Mouse (Mus musculus) urinary bladder, adult 2 months (tissue): Measurements from ENCODE around the gene Ireb2. TPM values are rescaled to one million over a fixed set of nuclear protein-coding genes. Genes with fewer than 3 reads are reported as not detected.
"Not testable (repeated sequence)": the region's sequence is repeated elsewhere in the genome, so short reads cannot be mapped to it uniquely, and the experiment has no call there.

ENCODE experiments used
- DNase-seq: peaks from one replicate; pipeline ENCODE4 v3.0.0; 2022; ENCODE audit warnings: low spot score
- polyA plus RNA-seq: library from polyadenylated mRNA; depleted of rRNA; stranded (reverse); fragments of >200 nt; gene quantifications from 2 replicates; pipeline ENCODE4 v1.2.3, GENCODE M21; 2012; rRNA removed

Gene Ireb2
- 20.0 and 21.8 TPM in 2 replicates for polyA plus RNA-seq

GRCm38 (mm10) chr9:54863363-54864281, at the start of gene Ireb2:
Gene Ireb2, plus strand, starts transcription at chr9:54863789.
- peak; percentile 99 for DNase-seq

GRCm38 (mm10) chr9:54816508-54817201, 46.9 kb upstream of the Ireb2 start:
- no peak for DNase-seq

GRCm38 (mm10) chr9:54821442-54822100, 42.0 kb upstream of the Ireb2 start:
- DNase-seq: no peak

DNA sequence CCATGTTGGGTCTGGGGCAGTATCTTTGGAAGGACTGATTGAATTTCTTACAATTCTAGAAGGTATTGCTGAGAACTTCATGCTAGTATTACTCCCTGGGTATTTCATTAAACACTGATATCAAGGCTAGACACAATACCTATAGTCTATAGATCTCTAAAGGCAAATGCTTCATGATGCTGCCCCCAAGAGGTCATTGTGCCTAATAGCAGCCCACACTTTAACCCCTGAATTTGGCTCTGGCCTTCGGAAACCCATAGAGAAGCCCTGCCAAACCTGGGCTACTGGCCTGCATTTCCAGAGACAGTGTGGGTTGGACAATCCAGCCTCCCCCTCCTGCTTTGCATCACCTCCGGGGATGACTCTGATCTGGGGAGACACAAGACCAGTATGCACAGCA, 33.8 kb upstream of the Ireb2 start:
- DNase-seq: no peak

- no peak for DNase-seq
Measured at GRCm38 (mm10) chr9:54830624-54831023, 33.0 kb upstream of the Ireb2 start.

DNA sequence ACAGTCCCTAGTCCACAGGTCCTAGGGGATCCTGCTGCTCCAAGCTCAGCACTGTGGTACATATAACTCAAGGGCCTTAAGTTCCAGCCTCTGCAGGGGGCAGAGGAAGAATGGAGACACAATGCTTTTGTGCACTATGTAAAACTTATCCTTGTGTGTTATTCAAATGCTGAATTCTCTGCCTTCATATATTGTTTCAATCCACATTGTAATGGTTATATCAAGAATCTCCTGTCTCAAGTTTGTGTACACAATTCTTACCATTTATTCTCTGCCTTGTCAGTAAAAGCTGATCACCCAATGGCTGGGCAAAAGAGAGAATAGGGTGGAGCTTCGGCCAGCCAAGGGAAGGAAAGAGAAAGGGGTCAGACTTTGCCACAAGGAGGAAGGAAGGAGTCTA, 29.8 kb upstream of the Ireb2 start:
- DNase-seq: no peak

DNA sequence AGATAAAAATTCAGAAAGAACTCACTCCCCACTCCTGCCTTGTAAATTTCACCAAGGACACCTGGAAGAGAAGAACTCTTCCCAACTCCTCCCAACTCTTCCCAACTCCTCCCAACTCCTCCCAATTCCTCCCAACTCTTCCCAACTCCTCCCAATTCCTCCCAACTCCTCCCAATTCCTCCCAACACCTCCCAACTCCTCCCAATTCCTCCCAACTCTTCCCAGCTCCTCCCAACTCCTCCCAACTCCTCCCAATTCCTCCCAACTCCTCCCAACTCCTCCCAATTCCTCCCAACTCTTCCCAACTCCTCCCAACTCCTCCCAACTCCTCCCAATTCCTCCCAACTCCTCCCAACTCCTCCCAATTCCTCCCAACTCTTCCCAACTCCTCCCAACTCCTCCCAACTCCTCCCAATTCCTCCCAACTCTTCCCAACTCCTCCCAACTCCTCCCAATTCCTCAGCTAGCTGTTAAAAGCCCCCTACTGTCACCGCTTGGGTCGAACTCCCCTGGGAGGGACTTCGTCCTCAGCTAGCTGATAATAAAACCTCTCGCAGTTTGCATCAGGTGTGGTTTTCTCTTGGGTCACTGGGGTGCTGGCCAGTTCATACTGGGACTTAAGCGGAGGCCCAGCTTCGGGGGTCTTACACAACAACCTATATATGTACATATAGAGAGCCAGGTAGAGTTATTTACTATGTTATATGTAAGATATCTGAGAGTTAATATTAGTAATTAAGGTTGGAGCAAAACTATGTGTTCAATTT, 27.5 kb upstream of the Ireb2 start:
- not testable (repeated sequence) for DNase-seq

DNA sequence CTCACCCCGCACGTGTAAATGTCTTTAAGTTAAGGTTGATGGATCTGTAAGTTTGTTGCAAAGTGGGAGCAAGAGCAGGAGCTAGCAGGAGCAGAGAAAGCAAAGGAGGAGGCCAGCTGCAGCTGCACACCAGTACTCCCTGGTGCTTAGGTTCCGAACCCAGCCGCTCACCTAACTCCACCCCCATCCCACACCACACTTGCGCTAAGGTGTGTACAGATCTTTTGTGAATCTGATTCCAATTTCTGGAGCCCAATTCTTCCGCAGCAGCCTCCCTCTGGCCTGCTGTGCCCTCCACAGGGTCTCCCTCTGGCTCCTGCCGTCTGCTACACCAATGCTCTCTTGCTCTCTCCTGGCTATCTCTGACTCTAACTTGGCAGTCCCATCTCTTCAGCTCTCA, 25.8 kb upstream of the Ireb2 start:
- no peak for DNase-seq

DNA sequence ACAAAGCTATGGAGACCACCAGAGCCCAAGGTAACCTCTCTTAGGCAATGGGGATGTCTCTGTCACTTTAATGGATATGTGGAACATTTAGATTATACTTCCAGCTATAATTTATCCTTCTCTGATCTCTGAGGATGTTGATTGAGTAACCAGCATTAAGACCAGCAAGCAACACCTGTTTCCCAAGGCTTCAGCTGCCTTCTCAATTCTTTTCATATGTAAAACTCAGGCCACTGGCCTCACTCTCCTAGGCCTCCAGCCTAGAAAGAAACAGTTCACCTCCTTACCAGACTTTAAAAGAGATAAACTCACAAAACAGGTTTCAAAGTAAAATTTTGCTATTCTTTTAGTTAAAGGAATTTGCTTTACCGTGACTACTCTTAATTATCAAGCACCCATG, 23.4 kb upstream of the Ireb2 start:
- DNase-seq: no peak

DNA sequence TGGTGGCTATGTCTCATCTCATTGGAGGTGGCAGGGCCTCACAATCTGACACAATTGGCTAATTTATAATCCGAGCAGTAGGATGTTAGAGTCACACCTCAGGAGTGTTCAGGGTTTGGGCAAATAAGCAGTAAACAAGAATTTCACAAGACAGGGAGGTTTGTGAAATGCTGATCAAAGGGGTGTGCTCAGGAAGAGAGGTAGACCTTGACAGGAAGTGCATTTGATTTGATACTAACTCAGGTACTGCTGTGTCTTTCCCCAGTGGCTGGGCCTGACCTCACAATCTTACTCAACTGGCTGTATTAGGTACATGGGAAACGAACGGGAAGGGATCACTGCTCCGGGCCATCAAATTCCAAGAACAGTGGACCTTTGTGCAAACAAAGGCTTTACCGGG, 21.3 kb upstream of the Ireb2 start:
- DNase-seq: no peak

- DNase-seq: no peak
Measured at GRCm38 (mm10) chr9:54843887-54844286, 19.7 kb upstream of the Ireb2 start.

DNA sequence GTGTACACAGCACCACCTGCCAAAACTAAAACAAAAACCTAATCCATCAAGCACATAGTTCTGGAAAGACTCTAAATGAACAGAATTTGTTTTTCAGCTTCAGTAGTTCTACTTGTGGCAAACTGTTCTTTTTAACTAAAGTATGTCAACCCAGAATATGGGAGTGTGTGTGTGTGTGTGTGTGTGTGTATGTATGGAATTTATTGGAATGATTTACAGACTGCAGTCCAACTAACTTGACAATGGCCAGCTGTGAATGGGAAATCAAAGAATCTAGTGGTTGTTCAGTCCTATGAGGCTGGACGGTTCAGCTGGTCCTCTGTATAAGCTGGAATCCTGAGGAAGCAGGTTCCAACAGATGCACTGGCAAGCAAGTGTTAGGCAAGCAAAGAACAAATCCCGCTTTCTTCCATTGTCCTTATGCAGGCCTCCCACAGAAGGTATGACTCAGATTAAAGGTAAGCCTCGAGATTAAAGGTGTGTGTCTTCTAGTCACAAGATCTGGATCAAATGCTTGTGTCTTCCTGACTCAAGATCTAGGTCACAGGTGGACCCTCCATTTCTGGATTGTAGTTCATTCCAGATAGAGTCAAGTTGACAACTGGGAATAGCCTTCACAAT, 18.9 kb upstream of the Ireb2 start:
- no peak for DNase-seq

DNA sequence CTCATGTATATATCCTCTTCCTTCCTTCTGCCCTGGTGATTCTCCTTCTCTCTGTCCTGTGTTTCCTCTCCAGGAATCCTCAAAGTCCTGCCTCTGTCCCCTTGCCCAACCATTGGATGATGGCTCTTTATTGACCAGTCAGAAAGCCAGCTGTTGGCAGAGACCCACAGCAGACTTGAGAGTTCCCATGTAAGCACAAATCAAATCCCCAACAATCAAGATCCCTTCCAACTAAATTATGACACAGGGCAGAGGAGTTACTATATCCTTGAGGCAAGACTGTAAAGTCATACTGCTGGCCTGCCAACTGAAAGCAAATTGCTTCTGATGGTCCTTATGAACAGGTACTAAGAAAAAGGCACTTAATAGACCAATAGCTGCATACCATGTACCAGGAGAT, 15.4 kb upstream of the Ireb2 start:
- DNase-seq: no peak

DNA sequence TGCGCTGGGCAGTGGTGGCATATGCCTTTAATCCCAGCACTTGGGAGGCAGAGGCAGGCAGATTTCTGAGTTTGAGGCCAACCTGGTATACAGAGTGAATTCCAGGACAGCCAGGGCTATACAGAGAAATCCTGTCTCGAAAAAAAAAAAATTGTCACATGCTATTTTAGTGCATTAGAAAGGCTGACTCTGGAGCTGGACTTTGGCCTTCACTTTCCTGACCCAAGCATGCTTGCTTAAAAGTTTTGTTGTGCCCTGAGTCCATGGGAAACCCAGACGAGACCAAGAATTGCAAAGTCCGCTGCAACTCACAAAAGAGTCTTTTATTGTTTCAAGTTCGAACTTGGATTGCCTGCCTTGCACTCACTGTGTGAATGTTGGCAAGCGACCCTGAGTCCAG, 10.6 kb upstream of the Ireb2 start:
- not testable (repeated sequence) for DNase-seq

DNA sequence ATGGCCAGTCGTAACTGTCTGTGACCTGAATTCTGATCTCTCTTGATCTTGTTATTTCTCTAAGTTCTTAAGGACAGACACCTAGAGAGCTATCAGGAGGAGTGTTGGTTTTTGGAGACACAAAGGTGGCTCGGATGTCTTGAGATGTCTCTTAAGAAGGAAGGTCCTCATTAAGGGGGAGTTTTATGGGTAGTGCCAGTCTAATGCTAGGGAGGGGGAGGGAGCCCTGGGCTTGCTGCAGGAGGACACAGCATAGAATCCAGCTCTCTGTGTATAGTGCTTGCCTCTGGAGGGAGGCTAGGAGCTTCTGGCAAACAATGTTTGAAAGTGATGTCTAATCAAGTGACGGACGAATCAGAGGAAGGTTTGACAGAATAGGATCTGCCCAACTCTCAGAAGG, 10.0 kb upstream of the Ireb2 start:
- no peak for DNase-seq

DNA sequence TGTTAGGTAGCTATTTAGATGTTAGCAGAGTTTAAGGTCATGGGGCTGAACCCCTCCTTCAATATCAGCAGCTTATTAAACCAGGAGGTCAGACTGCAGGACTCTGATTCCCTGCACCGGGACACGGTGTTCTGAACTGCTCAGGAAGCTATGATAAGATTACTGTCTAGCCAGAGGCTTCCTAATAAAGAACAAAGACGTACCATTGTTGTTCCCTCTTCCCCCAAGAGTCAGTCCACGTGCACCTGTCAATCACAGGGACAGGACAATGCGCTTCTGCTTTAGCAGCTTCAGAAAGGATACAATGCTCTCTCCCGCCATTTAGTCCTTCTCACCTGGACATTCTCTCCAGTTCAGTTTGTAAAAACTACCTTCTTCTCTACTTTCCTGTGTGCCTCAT, 8.0 kb upstream of the Ireb2 start:
- DNase-seq: no peak

DNA sequence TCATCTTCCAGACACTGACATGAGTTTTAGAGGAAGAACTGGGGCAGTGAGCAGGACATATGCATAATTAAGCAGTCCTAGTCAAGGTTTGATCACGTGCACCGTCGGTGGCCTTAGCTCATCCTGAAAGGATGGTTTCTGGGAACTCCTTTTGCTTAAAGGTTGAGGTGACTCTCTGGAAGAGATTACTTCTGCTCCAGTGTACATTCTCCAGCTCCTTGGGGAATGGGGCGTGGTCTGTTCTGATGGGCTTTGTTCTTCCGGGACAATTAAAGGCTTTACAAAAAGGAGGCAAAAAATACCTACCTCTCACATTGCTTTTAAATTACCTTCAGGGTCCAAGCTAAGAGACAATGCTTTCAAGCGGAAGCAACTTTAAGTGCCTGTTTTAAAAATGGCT, 7.5 kb upstream of the Ireb2 start:
- DNase-seq: no peak

- no peak for DNase-seq
Measured at GRCm38 (mm10) chr9:54857474-54857873, 6.1 kb upstream of the Ireb2 start.

DNA sequence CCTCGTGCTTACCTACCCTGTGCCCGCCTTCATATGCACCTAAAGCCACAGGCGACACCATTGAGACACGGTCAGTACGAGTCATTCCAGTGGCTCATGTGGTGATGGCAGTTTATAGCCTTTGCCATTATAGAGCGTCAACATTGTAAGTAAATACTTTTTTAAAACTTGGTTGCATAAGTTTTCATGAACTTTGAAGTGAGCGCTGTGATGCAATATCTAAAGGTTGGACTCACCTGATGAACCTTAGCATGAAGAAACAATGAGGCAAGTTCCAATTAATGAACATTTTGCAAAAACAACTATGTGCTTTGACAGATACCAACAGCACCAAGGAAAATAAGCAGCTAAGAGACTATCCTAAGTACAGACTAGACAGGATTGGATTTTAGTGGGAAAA, 3.1 kb upstream of the Ireb2 start:
- DNase-seq: no peak

GRCm38 (mm10) chr9:54878759-54879158, 15.2 kb downstream of the Ireb2 start:
- no peak for DNase-seq

- no peak for DNase-seq
Measured at GRCm38 (mm10) chr9:54892111-54892510, 28.5 kb downstream of the Ireb2 start.
